Mouse (Mus musculus) heart, embryonic 10.5 days (tissue): ENCODE measurements at regions not wholly inside any gene's neighbourhood (a gene's known extent, or its start where the extent isn't known, plus 50 kb on each side); places are given as distances from the start of the nearest gene placed in this dataset.
A peak's percentile ranks its signal among the peaks of the same experiment; 100 is the strongest.

Experiments used
- DNase-seq: peaks from one replicate; pipeline ENCODE4 v3.0.0-alpha.2; 2017; ENCODE audit warnings: low spot score
- H3K27ac ChIP-seq: fragments of 300-500 bp; sonication (generic); 2 replicates; pipeline ENCODE4 v1.5.1; 2016; ENCODE audit warnings: mild to moderate bottlenecking
- H3K27me3 ChIP-seq: fragments of 300-500 bp; sonication (generic); 2 replicates; pipeline ENCODE4 v1.6.1; 2016; ENCODE audit warnings: mild to moderate bottlenecking; ENCODE audit not compliant: poor library complexity, insufficient read depth, severe bottlenecking
- H3K36me3 ChIP-seq: fragments of 300-500 bp; sonication (generic); 2 replicates; pipeline ENCODE4 v1.6.1; 2016; ENCODE audit warnings: mild to moderate bottlenecking, moderate library complexity
- H3K4me1 ChIP-seq: fragments of 300-500 bp; sonication (generic); 2 replicates; pipeline ENCODE4 v1.6.1; 2016; ENCODE audit warnings: mild to moderate bottlenecking
- H3K4me3 ChIP-seq: fragments of 300-500 bp; sonication (generic); 2 replicates; pipeline ENCODE4 v1.5.1; 2016; ENCODE audit warnings: mild to moderate bottlenecking, moderate library complexity
- H3K9me3 ChIP-seq: fragments of 300-500 bp; sonication (generic); 2 replicates; pipeline ENCODE4 v1.6.1; 2016; ENCODE audit warnings: mild to moderate bottlenecking, moderate library complexity
- WGBS: fragments of 180-500 bp; shearing (Covaris S2); methylation state at CpG from one replicate; pipeline ENCODE4 v1.1.7; 2016; 5-methylcytosine and 5-hydroxymethylcytosine counted together

DNA sequence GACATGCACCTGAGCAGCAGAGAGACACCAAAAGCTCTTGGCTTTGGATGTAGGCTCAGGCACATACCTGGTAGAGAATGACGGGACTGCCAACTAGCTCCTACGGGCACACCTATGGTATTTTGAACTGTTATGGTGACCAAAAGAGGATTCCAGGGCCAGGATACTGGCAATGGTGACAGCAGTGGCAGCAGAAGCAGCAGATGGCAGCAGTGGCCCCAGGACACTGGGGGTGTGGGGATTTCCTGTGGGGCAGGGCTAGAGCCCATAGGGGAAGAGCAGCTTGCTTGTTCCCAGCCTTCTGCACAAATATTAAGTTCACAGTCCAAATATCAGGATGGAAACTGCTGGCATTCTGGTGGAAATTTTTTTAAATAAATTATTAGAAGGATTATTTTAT, 107.6 kb upstream of the Tmem108 start:
- Histone ChIP-seq H3K36me3 (no peaks in the 10 kb centered on the region), H3K9me3 (no peaks in the 10 kb centered on the region), H3K4me1 (no peaks in the 10 kb centered on the region), H3K27ac (no peak overlapping the region), H3K27me3 (no peaks in the 10 kb centered on the region), H3K4me3 (no peak overlapping the region)
- WGBS: 84% methylated on average over 2 of the region's 2 CpGs
- DNase-seq: no peak

DNA sequence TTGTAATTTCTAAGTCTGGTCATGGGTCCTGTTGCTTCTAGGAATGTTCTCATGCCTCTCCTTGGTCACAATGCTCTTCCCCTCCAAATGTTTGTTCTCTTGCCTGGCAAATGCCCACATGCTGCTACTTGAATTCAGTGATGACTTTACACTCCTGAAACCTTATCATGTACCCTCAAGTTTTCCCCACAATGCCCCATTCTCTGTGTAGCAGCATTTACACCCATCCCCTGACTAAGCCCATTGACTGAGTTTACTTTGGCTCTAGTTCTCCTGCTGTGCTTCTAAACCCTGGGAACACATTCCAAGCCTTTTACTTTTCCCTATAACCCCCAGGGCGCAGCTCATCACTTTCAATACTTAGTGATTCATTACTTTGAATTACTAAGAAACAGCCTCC, 110.5 kb upstream of the Tmem108 start:
- WGBS: 76% methylated on average over 1 of the region's 1 CpGs
- Histone ChIP-seq H3K4me1 (no peaks in the 10 kb centered on the region), H3K9me3 (no peaks in the 10 kb centered on the region), H3K27ac (no peak overlapping the region), H3K27me3 (no peaks in the 10 kb centered on the region), H3K36me3 (no peaks in the 10 kb centered on the region), H3K4me3 (no peak overlapping the region)
- DNase-seq: no peak

DNA sequence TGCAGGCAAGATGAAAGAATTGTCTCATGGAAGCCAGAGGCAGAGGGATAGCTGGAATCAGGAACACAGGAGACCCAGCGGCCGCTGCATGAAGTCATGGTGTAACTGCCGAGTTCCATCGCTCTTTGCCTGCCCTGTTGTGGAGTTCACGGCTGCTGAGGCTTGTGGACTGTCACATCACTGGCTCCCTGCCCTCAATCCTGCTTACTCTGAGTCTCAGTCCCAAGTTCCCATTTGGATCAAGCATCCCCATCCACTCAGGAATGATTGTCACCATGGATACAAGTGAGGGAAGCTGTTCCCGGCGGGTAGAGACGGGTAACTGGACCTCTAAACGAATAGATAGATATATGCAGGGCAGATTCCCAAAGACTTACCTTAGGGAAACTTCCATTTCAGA, 112.2 kb upstream of the Tmem108 start:
- WGBS: 80% methylated on average over 9 of the region's 9 CpGs
- Histone ChIP-seq H3K4me3 (no peak overlapping the region), H3K4me1 (no peaks in the 10 kb centered on the region), H3K27ac (no peak overlapping the region), H3K9me3 (no peaks in the 10 kb centered on the region), H3K27me3 (no peaks in the 10 kb centered on the region), H3K36me3 (no peaks in the 10 kb centered on the region)
- no peak for DNase-seq

DNA sequence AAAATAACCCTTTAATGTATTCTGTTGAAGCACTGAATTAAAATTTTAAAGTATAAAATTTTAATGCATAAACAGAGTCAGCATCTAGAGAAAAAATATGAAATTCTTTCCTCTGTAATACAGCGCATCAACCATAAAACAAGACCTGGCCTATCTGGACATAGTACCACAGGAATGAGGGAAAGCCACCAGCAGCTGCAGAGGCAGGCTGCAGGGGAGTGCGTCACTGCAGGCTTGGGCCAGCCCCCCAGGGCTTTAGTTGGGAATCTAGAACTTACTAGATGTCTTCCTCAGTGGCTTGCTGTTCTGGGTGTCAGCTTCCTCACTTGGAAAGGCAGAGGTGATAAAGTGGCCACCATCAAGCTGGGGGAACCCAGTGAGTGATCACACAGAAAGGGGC, 116.2 kb upstream of the Tmem108 start:
- no peak overlapping the region for H3K4me3 ChIP-seq
- H3K36me3 ChIP-seq: no peaks in the 10 kb centered on the region
- DNase-seq: no peak
- H3K27ac ChIP-seq: no peak overlapping the region
- WGBS: 84% methylated on average over 2 of the region's 2 CpGs
- H3K9me3 ChIP-seq: no peaks in the 10 kb centered on the region
- H3K27me3 ChIP-seq: no peaks in the 10 kb centered on the region
- no peaks in the 10 kb centered on the region for H3K4me1 ChIP-seq

DNA sequence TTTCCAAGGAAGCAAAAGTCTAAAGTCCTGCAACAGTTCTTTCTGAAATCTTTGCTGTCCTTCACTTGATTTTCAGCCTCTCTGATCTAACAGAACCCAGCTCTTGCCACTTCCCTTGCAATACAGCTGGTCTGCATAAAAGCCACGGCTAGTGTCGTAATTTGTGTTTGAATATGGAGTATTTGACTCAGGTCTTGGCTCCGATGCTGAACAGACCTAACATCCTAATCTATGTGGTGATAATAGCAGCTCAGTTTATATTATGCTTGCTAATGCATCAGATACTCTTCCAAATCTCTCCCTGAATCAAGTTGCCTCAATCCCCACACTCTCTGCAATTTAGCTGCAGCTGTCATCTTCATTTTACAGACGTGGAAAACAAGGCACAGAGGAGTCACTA, 109.5 kb upstream of the Nphp3 start:
- H3K36me3 ChIP-seq: no peaks in the 10 kb centered on the region
- H3K4me1 ChIP-seq: no peaks in the 10 kb centered on the region
- H3K4me3 ChIP-seq: no peak overlapping the region
- H3K27ac ChIP-seq: no peak overlapping the region
- WGBS: 57% methylated on average over 4 of the region's 4 CpGs
- H3K9me3 ChIP-seq: no peaks in the 10 kb centered on the region
- no peaks in the 10 kb centered on the region for H3K27me3 ChIP-seq
- DNase-seq: peak; percentile 16

DNA sequence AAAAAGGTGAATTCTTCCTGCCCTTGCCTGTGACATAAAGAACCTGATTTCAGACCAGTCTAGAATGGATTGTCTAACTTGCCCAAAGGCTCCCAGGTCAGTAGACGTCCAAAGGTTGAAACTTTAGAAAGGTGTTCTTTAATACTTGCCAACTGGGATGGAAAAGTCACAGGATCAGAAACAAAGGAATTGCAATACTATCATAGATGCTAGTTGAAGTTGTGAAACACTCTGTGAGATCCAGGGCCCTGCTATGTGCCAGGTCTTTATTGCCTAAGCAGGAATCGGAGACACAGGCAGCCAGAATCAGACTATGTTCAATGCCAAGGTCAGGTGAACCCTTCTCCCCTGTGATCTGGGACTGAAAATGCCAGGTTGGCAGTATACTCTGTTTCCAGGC, 108.0 kb upstream of the Nphp3 start:
- 83% methylated on average over 2 of the region's 2 CpGs for WGBS
- H3K27ac ChIP-seq: no peak overlapping the region
- peak; percentile 13 for DNase-seq

DNA sequence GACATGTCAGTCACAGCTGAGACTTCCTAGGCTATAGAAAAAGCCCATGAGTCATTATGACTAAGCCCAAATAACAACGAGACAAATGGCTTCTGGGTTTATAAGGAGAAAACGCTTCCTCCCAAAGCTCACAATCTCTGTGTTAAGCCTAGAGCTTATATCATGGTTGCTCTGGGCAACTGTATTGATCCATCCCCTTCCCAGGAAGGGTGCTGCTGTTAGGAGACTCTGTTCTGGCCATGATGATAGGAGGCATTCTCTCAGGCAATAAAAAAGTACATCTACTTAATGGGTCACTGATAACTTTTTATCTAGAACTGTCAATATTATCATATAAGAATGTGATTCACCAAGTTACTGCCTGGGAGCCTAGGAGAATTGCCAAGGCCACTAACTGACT, 103.0 kb upstream of the Nphp3 start:
- no peak for DNase-seq
- H3K4me1 ChIP-seq: no peaks in the 10 kb centered on the region
- H3K36me3 ChIP-seq: no peaks in the 10 kb centered on the region
- no peaks in the 10 kb centered on the region for H3K27me3 ChIP-seq
- 44% methylated on average over 2 of the region's 2 CpGs for WGBS
- no peak overlapping the region for H3K4me3 ChIP-seq
- H3K9me3 ChIP-seq: no peaks in the 10 kb centered on the region
- no peak overlapping the region for H3K27ac ChIP-seq

More for the DNA sequence above, 108.0 kb upstream of the Nphp3 start:
- Histone ChIP-seq H3K9me3 (no peaks in the 10 kb centered on the region), H3K36me3 (no peaks in the 10 kb centered on the region), H3K4me1 (no peaks in the 10 kb centered on the region), H3K27me3 (no peaks in the 10 kb centered on the region), H3K4me3 (no peak overlapping the region)

DNA sequence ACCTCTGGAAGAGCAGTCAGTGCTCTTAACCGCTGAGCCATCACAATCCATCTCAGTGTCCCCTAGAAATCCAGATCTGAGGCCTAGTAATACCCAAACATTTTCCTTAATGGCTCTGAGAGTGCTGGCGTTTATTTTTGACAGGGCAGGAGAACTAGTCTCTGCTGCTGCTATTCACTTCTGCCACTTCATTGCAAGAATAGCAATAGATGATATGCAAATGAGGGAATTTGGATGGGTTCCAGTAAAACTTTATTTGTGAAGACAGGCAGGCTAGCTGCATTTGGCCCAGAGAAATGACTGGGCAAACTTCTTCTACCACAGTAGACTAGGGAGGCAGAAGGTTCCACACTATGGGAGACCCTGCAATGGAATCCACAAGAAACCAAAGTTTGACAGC, 91.0 kb upstream of the Nphp3 start:
- H3K4me3 ChIP-seq: no peak overlapping the region
- no peak for DNase-seq
- no peaks in the 10 kb centered on the region for H3K27me3 ChIP-seq
- H3K27ac ChIP-seq: no peak overlapping the region
- no peaks in the 10 kb centered on the region for H3K36me3 ChIP-seq
- H3K9me3 ChIP-seq: no peaks in the 10 kb centered on the region
- WGBS: 67% methylated on average over 2 of the region's 2 CpGs
- peaks cover 22% of the 10 kb centered on the region; the same call in 1 of the 2 replicates for H3K4me1 ChIP-seq

DNA sequence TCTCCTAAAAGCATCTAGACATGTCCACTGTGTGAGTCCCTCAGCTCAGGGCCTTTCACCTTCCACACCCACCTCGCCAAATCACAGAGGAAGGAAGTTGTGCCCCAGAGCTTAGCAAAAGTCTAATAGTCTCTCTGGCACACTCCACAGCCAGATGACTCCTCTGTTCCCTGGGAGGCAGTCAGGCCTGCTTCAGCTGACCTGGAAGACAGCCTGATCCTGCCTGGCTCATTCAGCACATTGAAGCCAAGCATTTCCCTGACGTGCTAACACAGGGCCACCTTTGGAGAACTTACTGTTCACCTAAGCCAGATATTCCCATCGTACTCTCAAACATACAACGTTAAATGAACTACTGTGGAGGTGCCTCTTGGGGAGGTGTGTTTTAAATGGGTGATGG, 87.2 kb upstream of the Nphp3 start:
- Histone ChIP-seq H3K27me3 (no peaks in the 10 kb centered on the region), H3K27ac (no peak overlapping the region), H3K4me3 (no peak overlapping the region), H3K36me3 (no peaks in the 10 kb centered on the region), H3K9me3 (no peaks in the 10 kb centered on the region), H3K4me1 (no peaks in the 10 kb centered on the region)
- WGBS: 76% methylated on average over 4 of the region's 4 CpGs
- no peak for DNase-seq

DNA sequence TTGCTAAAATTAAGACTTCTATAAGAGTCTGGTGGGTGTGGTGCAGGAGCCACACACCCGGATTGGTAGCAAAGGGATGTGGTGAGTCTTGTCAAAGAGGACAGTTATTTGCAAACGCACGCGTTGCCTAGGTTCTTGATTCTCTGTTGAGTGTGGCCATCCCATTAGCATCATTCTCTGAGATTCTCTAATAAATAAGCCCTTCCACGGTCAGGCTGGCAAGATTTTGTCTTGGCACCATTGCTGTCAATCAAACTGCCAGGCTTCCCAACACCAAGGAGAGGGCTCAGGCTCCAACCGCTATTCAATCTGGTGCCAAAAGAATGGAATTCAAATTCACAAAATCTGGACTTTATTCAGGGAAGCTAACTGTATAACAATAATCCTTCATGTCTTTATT, 84.6 kb upstream of the Nphp3 start:
- no peaks in the 10 kb centered on the region for H3K4me1 ChIP-seq
- H3K27ac ChIP-seq: no peak overlapping the region
- WGBS: 91% methylated on average over 6 of the region's 6 CpGs
- no peak overlapping the region for H3K4me3 ChIP-seq
- H3K27me3 ChIP-seq: no peaks in the 10 kb centered on the region
- H3K9me3 ChIP-seq: no peaks in the 10 kb centered on the region
- no peak for DNase-seq
- no peaks in the 10 kb centered on the region for H3K36me3 ChIP-seq

DNA sequence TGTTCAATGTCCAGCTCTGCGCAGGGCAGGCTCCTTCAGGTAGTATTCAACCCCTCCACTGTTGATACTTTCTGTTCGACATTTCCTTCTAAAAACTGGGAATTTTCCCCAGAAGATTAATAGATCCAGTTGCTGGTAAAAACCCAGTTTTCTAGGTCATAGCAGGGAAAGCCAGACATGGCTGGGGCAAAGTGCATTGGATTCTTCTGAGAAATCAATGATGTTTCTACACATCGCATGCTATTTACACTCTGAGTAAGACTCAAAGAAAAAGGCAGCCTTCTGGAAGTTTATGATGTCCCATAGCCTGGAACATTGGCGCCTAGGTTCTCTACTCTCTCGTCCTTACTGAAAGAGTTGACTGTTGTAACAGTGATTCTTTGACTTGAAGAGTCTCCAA, 80.0 kb upstream of the Nphp3 start:
- Histone ChIP-seq H3K4me3 (no peak overlapping the region), H3K36me3 (no peaks in the 10 kb centered on the region), H3K27ac (no peak overlapping the region), H3K4me1 (no peaks in the 10 kb centered on the region), H3K9me3 (no peaks in the 10 kb centered on the region), H3K27me3 (no peaks in the 10 kb centered on the region)
- WGBS: 90% methylated on average over 5 of the region's 5 CpGs
- DNase-seq: no peak

DNA sequence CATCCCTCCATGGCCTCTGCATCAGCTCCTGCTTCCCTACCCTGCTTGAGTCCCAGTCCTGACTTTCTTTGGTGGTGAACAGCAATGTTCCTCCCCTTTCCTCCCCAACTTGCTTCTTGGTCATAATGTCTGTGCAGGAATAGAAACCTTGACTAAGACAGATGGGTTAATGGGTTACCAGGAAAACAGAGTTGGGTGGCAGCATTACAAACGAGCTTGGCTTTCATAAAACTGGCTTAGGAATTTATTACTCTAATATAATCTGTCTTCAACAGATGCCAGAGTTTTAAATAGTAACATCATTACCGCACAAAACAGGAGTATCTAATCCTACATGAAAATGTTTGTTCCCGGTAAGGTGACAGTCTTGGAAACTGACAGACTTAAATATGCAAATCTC, 77.7 kb upstream of the Nphp3 start:
- 78% methylated on average over 3 of the region's 3 CpGs for WGBS
- DNase-seq: no peak

DNA sequence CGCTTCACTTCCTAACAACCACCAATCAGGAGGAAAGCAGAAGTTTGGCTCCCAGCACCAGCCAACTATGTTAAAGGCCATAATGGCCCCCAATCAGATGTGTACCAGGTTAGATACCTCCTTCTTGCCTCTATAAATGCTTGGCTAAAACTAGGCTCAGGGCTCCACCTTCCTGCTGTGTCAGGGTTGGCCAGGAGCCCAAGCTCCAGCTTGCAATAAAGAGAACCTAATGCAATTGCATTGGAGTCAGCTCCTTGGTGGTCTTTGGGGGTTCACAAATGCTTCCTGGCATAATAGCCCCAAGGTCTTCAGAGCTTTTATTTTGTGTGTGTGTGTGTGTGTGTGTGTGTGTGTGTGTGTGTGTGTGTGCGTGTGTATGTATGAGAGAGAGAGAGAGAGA, 76.9 kb upstream of the Nphp3 start:
- 94% methylated on average over 2 of the region's 2 CpGs for WGBS

More for the DNA sequence above, 77.7 kb upstream of the Nphp3 start:
- H3K4me1 ChIP-seq: no peaks in the 10 kb centered on the region
- no peak overlapping the region for H3K4me3 ChIP-seq
- H3K36me3 ChIP-seq: no peaks in the 10 kb centered on the region
- H3K9me3 ChIP-seq: no peaks in the 10 kb centered on the region
- no peaks in the 10 kb centered on the region for H3K27me3 ChIP-seq
- H3K27ac ChIP-seq: no peak overlapping the region

DNA sequence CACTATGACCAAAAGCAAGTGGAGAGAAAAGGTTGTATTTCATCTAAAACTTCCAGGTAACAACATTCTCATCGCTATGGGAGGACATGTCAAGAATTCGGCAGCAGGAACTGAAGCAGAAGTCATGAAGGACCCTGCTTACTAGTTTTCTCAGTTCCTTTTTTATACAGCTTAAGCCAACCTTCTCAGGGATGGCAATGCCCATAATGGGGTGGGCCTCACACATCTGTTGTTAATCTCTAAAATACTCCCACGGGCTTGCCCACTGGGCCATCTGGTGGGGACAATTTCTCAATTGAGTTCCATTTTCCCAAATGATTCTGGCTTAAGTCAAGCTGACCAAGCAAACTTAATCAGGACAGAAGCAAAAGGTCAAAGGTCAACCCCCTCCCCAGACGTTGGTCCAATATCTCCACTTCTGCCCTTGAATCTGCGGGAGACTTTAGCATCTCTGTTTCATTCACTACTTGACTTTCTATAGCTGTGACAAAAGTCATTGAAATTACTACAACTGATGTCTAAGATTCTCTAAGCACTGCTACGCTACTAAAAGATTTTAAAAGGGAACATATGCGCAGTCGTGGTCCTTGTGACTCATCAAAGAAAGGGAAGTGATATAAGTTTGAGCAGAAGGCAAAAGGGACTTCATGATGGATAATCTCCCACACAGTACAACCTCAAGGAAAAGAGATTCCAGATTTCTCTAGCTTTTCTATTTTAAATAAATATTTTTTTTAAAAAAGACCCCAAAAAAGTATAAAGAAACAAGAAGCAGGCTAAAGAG, 73.4 kb upstream of the Nphp3 start:
- Histone ChIP-seq H3K27me3 (no peaks in the 10 kb centered on the region), H3K4me1 (no peaks in the 10 kb centered on the region), H3K36me3 (no peaks in the 10 kb centered on the region), H3K4me3 (no peak overlapping the region), H3K9me3 (no peaks in the 10 kb centered on the region), H3K27ac (no peak overlapping the region)
- DNase-seq: no peak
- 74% methylated on average over 8 of the region's 8 CpGs for WGBS

More for the DNA sequence above, 76.9 kb upstream of the Nphp3 start:
- Histone ChIP-seq H3K27ac (no peak overlapping the region), H3K27me3 (no peaks in the 10 kb centered on the region), H3K9me3 (no peaks in the 10 kb centered on the region), H3K4me1 (no peaks in the 10 kb centered on the region), H3K4me3 (no peak overlapping the region), H3K36me3 (no peaks in the 10 kb centered on the region)
- DNase-seq: no peak
